In the genomic region with DNA sequence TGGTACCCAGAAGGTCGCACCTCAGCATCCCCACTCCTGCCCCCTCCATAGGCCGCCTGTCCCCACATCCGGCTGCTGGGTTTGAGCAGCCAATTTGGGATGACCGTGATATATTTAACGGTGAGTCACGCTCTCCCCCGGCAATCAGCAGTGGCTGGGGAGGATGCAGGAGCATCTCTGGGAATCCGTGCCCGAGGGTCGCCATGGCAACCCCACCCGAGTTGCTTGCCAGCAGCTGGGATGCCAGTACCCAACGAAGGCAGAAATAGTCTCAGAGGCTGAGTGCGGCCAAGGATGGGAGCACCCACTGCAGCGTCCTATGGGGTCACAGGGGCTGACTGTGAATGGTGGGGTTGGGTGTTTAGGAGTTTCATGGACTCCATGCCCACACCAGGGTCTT, we compare ENCODE assay signal across 9 mouse cellular contexts. TPM values are rescaled to one million over a fixed set of nuclear protein-coding genes. Genes with fewer than 3 reads are reported as not detected.
DNase-seq lines count a peak whose midpoint lies in the region; ATAC-seq lines count a peak whose summit lies in the region.
"Had no signal": no experiment of that assay in that cellular context is flagged by ENCODE, and none has a peak within 500 bp of the region (broad histone marks: within the 10 kb centered on the region; RNA-seq: fewer than 3 reads in every experiment).

No protein-coding gene starts in this region.

- H3K27me3 ChIP-seq in hindbrain, embryonic 16.5 days (replicated peaks; ENCODE audit: control insufficient read depth, insufficient read depth, low read length), result no peaks in the 10 kb centered on the region

- H3K4me1 ChIP-seq in hindbrain, embryonic 16.5 days (ENCODE audit: control insufficient read depth, insufficient read depth, low read depth, low read length), result peaks cover 11% of the 10 kb centered on the region

- peak; percentile 82 for ATAC-seq in hindbrain, embryonic 16.5 days
- no peak for ATAC-seq in monocyte, adult 5-6 weeks (replicated peaks; ENCODE audit: insufficient number of reproducible peaks, low FRiP score, low TSS enrichment, poor library complexity, severe bottlenecking)
- ATAC-seq: liver, postnatal 0 days had no signal

- intact Hi-C loops in left cerebral cortex, postnatal 36 days (cut with DNase I), result loop anchor here (5.0 kb wide), 1 partner anchor 50 kb away; no protein-coding TSS in a partner anchor

- H3K9me3 ChIP-seq in hindbrain, embryonic 16.5 days (ENCODE audit: control insufficient read depth, low read length), result no peaks in the 10 kb centered on the region

- peak overlapping the region; percentile 35; the same call in 1 of the 2 replicates for H3K27ac ChIP-seq in hindbrain, embryonic 16.5 days (ENCODE audit: low read depth, low read length)

- H3K4me2 ChIP-seq in hindbrain, embryonic 16.5 days (ENCODE audit: low read length), result peak overlapping the region; percentile 27

- WGBS in hindbrain, embryonic 16.5 days, result 9% methylated on average over 14 of the region's 14 CpGs

- no peak overlapping the region for H3K4me3 ChIP-seq in hindbrain, embryonic 16.5 days (ENCODE audit: low read length)

- H3K9ac ChIP-seq in hindbrain, embryonic 16.5 days (ENCODE audit: low read depth, low read length), result peak overlapping the region; percentile 33; the same call in 1 of the 2 replicates
- H3K9ac ChIP-seq: liver, postnatal 0 days had no signal

- no peaks in the 10 kb centered on the region for H3K36me3 ChIP-seq in hindbrain, embryonic 16.5 days (ENCODE audit: control insufficient read depth, insufficient read depth, low read length)

- DNase-seq in cerebellum, postnatal 25 days, result peak; percentile 40 to 63
- no peak for DNase-seq in cerebellum, adult 11-12 months
- DNase-seq in left cerebral cortex, postnatal 36 days (ENCODE audit: low spot score in 2 of 2), result peak; percentile 91 to 92
- DNase-seq in right cerebral cortex, postnatal 36 days (ENCODE audit: low spot score in 2 of 2), result peak; percentile 94
- no peak for DNase-seq in spleen, postnatal 4 days (ENCODE audit: low spot score in 2 of 2)
- DNase-seq in thymus, postnatal 10 days (ENCODE audit: low spot score in 2 of 2), result no peak
- DNase-seq: liver, postnatal 0 days had no signal

RNA-seq across cellular contexts. Expression of a gene that starts 53.0 kb away (rescaled TPM):
- polyA plus RNA-seq in hindbrain, embryonic 16.5 days (2015; fragmentation: Nextera tagmentation; extraction: Ambion mirVana), result 3.2 TPM in 2 replicates
- 100 to 1,000 TPM; 217 to 219 TPM for total RNA-seq in left cerebral cortex, postnatal 36 days (2021)
- 0.49 to 2.1 TPM (median 0.57 TPM) in 3 replicates for total RNA-seq in monocyte, adult 5-6 weeks (2017)

Comparison
In these comparisons a context has a peak if more than half of its experiments do, and no peak if none do; other contexts are left out.
1. DNase-seq: peak in cerebellum, postnatal 25 days (2 of 2), left cerebral cortex, postnatal 36 days (2 of 2) and right cerebral cortex, postnatal 36 days (2 of 2); none in cerebellum, adult 11-12 months (single experiment), spleen, postnatal 4 days (0 of 2) and thymus, postnatal 10 days (0 of 2).
2. RNA of a gene that starts 53.0 kb away (total RNA-seq): 217 to 219 TPM in left cerebral cortex, postnatal 36 days; 0.49 to 2.1 TPM in monocyte, adult 5-6 weeks; every median in the first group is over 10 times any median in the second.